Mouse (Mus musculus): ENCODE measurements at regions not wholly inside any gene's neighbourhood (a gene's known extent, or its start where the extent isn't known, plus 50 kb on each side); places are given as distances from the start of the nearest gene placed in this dataset.

DNA sequence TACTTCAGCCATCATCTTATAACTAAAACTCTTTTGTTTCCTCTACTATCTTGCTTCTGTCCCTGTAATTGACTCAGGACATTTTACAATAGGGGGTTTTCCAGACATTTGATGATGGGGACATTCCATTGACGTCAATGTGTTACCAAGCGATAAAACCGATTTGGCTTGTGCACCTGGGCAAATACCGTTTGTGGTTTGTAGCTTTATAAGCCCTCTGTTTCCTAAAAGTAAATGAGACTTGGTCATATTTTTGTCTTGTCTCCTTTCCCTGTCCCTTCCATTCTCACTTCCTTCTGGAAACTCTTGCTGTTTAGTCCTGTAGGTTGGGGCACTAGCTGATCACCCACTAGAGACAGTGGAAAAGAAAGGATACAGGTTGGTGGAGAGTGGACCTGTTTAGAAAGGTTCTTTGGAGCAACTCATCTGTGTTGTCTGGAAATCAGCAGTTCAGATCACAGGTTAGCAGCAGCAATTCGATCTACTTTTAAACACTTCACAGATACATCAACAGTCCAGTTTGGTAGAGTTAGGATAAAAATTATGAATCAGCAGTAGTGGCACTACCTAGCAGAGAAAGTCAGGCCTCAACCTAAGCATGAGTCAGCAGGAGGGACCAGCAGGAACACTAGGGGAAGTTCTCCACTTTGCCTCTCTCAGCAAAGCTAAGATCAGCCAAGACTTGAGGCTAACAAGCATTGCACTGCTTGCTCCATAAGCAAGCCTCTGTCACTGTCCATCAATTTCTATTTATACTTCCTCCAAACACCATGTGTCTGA, 156.6 kb downstream of the Tmem161b start:
- TF ChIP-seq GATA1 (IDR thresholded peaks at IDR 0.05; ENCODE audit: borderline replicate concordance, low read length) = no peak
- no peak for TF ChIP-seq POLR2AphosphoS5 (IDR thresholded peaks at IDR 0.05; ENCODE audit: insufficient replicate concordance, low read depth, low read length)
- TF ChIP-seq GATA2 (IDR thresholded peaks at IDR 0.05; ENCODE audit: borderline replicate concordance, low read depth, low read length) = no peak
- TF ChIP-seq TAL1 (conservative IDR thresholded peaks at IDR 0.05; ENCODE audit: low read depth, low read length) = no peak
- no peak for TF ChIP-seq CTCF (IDR thresholded peaks at IDR 0.05; ENCODE audit: low read depth, low read length)
- Histone ChIP-seq H3K9me3 (replicated peaks) (no peaks in the 10 kb centered on the region), H3K36me3 (replicated peaks) (no peaks in the 10 kb centered on the region), H3K4me3 (ENCODE audit: low read depth, low read length) (no peak overlapping the region), H3K27me3 (ENCODE audit: insufficient read depth, low read length) (no peaks in the 10 kb centered on the region), H3K4me1 (ENCODE audit: insufficient read depth, low read depth, low read length) (no peaks in the 10 kb centered on the region)
- ATAC-seq (ENCODE audit: extremely low read depth, insufficient number of reproducible peaks, low FRiP score, poor library complexity, severe bottlenecking) = no peak
- no peak for DNase-seq (ENCODE audit: low spot score)

GRCm38 (mm10) chr13:84391554-84391953, 169.5 kb downstream of the Tmem161b start:
- Histone ChIP-seq H3K4me3 (ENCODE audit: low read depth, low read length) (no peak overlapping the region), H3K36me3 (replicated peaks) (no peaks in the 10 kb centered on the region), H3K4me1 (ENCODE audit: insufficient read depth, low read depth, low read length) (no peaks in the 10 kb centered on the region), H3K27me3 (ENCODE audit: insufficient read depth, low read length) (0 out of 2 replicates have a peak, but pooled peaks cover 2% of the 10 kb centered on the region), H3K9me3 (replicated peaks) (no peaks in the 10 kb centered on the region)
- no peak for DNase-seq (ENCODE audit: low spot score)
- no peak for ATAC-seq (ENCODE audit: extremely low read depth, insufficient number of reproducible peaks, low FRiP score, poor library complexity, severe bottlenecking)
- TF ChIP-seq POLR2AphosphoS5 (IDR thresholded peaks at IDR 0.05; ENCODE audit: insufficient replicate concordance, low read depth, low read length) = no peak
- TF ChIP-seq CTCF (IDR thresholded peaks at IDR 0.05; ENCODE audit: low read depth, low read length) = no peak
- no peak for TF ChIP-seq GATA2 (IDR thresholded peaks at IDR 0.05; ENCODE audit: borderline replicate concordance, low read depth, low read length)
- no peak for TF ChIP-seq GATA1 (IDR thresholded peaks at IDR 0.05; ENCODE audit: borderline replicate concordance, low read length)
- TF ChIP-seq TAL1 (conservative IDR thresholded peaks at IDR 0.05; ENCODE audit: low read depth, low read length) = no peak

- DNase-seq (ENCODE audit: low spot score) = no peak
- TF ChIP-seq TAL1 (conservative IDR thresholded peaks at IDR 0.05; ENCODE audit: low read depth, low read length) (no peak), POLR2AphosphoS5 (IDR thresholded peaks at IDR 0.05; ENCODE audit: insufficient replicate concordance, low read depth, low read length) (no peak), CTCF (IDR thresholded peaks at IDR 0.05; ENCODE audit: low read depth, low read length) (no peak), GATA2 (IDR thresholded peaks at IDR 0.05; ENCODE audit: borderline replicate concordance, low read depth, low read length) (no peak), GATA1 (IDR thresholded peaks at IDR 0.05; ENCODE audit: borderline replicate concordance, low read length) (no peak)
- no peaks in the 10 kb centered on the region for H3K4me1 ChIP-seq (ENCODE audit: insufficient read depth, low read depth, low read length)
Measured at GRCm38 (mm10) chr13:84398476-84399344, 176.6 kb downstream of the Tmem161b start.

GRCm38 (mm10) chr13:84399345-84400170, 177.5 kb downstream of the Tmem161b start:
- Histone ChIP-seq H3K9me3 (replicated peaks) (no peaks in the 10 kb centered on the region), H3K4me1 (ENCODE audit: insufficient read depth, low read depth, low read length) (no peaks in the 10 kb centered on the region), H3K4me3 (ENCODE audit: low read depth, low read length) (no peak overlapping the region), H3K27me3 (ENCODE audit: insufficient read depth, low read length) (no peaks in the 10 kb centered on the region), H3K36me3 (replicated peaks) (no peaks in the 10 kb centered on the region)
- TF ChIP-seq POLR2AphosphoS5 (IDR thresholded peaks at IDR 0.05; ENCODE audit: insufficient replicate concordance, low read depth, low read length) = no peak
- no peak for TF ChIP-seq GATA1 (IDR thresholded peaks at IDR 0.05; ENCODE audit: borderline replicate concordance, low read length)
- no peak for TF ChIP-seq GATA2 (IDR thresholded peaks at IDR 0.05; ENCODE audit: borderline replicate concordance, low read depth, low read length)
- ATAC-seq (ENCODE audit: extremely low read depth, insufficient number of reproducible peaks, low FRiP score, poor library complexity, severe bottlenecking) = no peak
- no peak for DNase-seq (ENCODE audit: low spot score)

More at GRCm38 (mm10) chr13:84398476-84399344, 176.6 kb downstream of the Tmem161b start:
- no peak overlapping the region for H3K4me3 ChIP-seq (ENCODE audit: low read depth, low read length)
- H3K27me3 ChIP-seq (ENCODE audit: insufficient read depth, low read length) = no peaks in the 10 kb centered on the region
- H3K9me3 ChIP-seq (replicated peaks) = no peaks in the 10 kb centered on the region
- H3K36me3 ChIP-seq (replicated peaks) = no peaks in the 10 kb centered on the region
- no peak for ATAC-seq (ENCODE audit: extremely low read depth, insufficient number of reproducible peaks, low FRiP score, poor library complexity, severe bottlenecking)

DNA sequence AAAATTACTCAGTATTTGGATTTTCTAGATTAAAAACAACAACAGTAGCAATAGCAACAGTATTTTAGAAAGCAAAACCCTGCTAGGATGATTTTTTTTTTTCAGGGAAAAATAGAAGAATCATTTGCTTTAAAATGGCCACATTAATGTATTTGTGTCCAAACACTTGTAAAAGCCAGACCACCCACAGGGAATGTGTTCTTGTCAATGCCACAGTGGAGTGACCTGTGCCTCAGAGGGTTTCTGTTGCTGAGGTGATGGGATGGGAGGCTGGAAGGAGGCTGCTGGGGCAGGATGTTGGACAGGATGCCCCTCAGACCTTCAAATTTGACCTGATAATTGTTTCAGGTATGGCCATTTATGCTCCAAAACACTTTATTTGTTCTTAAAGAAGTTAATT, 178.9 kb downstream of the Tmem161b start:
- no peak for ATAC-seq (ENCODE audit: extremely low read depth, insufficient number of reproducible peaks, low FRiP score, poor library complexity, severe bottlenecking)
- DNase-seq (ENCODE audit: low spot score) = no peak
- H3K36me3 ChIP-seq (replicated peaks) = no peaks in the 10 kb centered on the region
- H3K4me3 ChIP-seq (ENCODE audit: low read depth, low read length) = no peak overlapping the region
- no peaks in the 10 kb centered on the region for H3K9me3 ChIP-seq (replicated peaks)
- no peaks in the 10 kb centered on the region for H3K4me1 ChIP-seq (ENCODE audit: insufficient read depth, low read depth, low read length)
- TF ChIP-seq CTCF (IDR thresholded peaks at IDR 0.05; ENCODE audit: low read depth, low read length) (no peak), GATA2 (IDR thresholded peaks at IDR 0.05; ENCODE audit: borderline replicate concordance, low read depth, low read length) (no peak)
- no peaks in the 10 kb centered on the region for H3K27me3 ChIP-seq (ENCODE audit: insufficient read depth, low read length)

Measured in G1E (cell line).